Mouse (Mus musculus) heart, embryonic 13.5 days (tissue): ENCODE results near the gene Polr1a. TPM values are rescaled to one million over a fixed set of nuclear protein-coding genes. Genes with fewer than 3 reads are reported as not detected.

ENCODE experiments used
- ATAC-seq: fragments of 200-750 bp; cut with Nextera tagmentation; 2 replicates; pipeline ENCODE4 v1.8.0; 2017; ENCODE audit warnings: moderate TSS enrichment; ENCODE audit not compliant: insufficient number of reproducible peaks, low FRiP score, low TSS enrichment; ENCODE audit errors: extremely low read depth
- H3K27ac ChIP-seq: fragments of 300-500 bp; sonication (generic); replicated peaks from 2 replicates; pipeline ENCODE4 v1.5.1; 2015; ENCODE audit warnings: moderate library complexity, mild to moderate bottlenecking, inconsistent platforms
- H3K27me3 ChIP-seq: fragments of 300-500 bp; sonication (generic); replicated peaks from 2 replicates; pipeline ENCODE4 v1.6.1; 2015; ENCODE audit warnings: mild to moderate bottlenecking, inconsistent platforms
- H3K36me3 ChIP-seq: fragments of 300-500 bp; sonication (generic); 2 replicates; pipeline ENCODE4 v1.6.1; 2015; ENCODE audit warnings: mild to moderate bottlenecking, inconsistent platforms
- H3K4me1 ChIP-seq: fragments of 300-500 bp; sonication (generic); 2 replicates; pipeline ENCODE4 v1.6.1; 2015; ENCODE audit warnings: inconsistent platforms
- H3K4me2 ChIP-seq: fragments of 300-500 bp; sonication (generic); 2 replicates; pipeline ENCODE4 v1.6.1; 2015; ENCODE audit warnings: inconsistent platforms, mild to moderate bottlenecking, moderate library complexity
- H3K4me3 ChIP-seq: fragments of 300-500 bp; sonication (generic); 2 replicates; pipeline ENCODE4 v1.5.1; 2015; ENCODE audit warnings: moderate library complexity, mild to moderate bottlenecking, inconsistent platforms
- H3K9ac ChIP-seq: fragments of 300-500 bp; sonication (generic); 2 replicates; pipeline ENCODE4 v1.6.1; 2015; ENCODE audit warnings: inconsistent platforms, mild to moderate bottlenecking, moderate library complexity
- H3K9me3 ChIP-seq: fragments of 300-500 bp; sonication (generic); 2 replicates; pipeline ENCODE4 v1.6.1; 2016; ENCODE audit warnings: inconsistent platforms
- WGBS: fragments of 180-500 bp; shearing (Covaris S2); methylation state at CpG from one replicate; pipeline ENCODE4 v1.1.7; 2015; ENCODE audit warnings: mixed read lengths; 5-methylcytosine and 5-hydroxymethylcytosine counted together
- polyA plus RNA-seq: library from polyadenylated mRNA; unstranded; fragments of >200 nt; fragmentation: Nextera tagmentation; extraction: Ambion mirVana; gene quantifications from 2 replicates; pipeline ENCODE4 v1.2.1, GENCODE M21; 2015

Gene Polr1a
- polyA plus RNA-seq, 1 experiment from 2014 or later: 23.1 TPM

DNA sequence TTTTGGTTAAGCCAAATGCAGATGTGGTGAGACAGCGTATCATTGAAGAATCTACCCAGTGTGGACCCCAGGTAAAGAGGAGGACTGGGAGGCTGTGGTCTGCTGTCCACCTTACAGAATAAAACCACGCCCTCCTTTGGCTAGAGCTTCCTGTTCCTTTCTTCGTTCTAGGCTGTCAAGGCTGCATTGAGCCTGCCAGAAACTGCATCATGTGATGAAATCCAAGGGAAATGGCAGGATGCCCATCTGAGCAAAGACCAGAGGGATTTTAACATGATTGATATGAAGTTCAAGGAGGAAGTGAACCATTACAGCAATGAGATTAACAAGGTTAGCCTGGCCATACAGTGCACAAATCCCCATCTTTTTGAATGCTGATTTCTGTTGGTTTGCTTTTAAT, 41.7 kb downstream of the Polr1a start:
- Histone ChIP-seq H3K4me2 (no peak overlapping the region), H3K9me3 (no peaks in the 10 kb centered on the region), H3K36me3 (peaks cover 88% of the 10 kb centered on the region), H3K9ac (no peak overlapping the region), H3K27me3 (no peaks in the 10 kb centered on the region), H3K27ac (no peak overlapping the region), H3K4me1 (peaks cover 10% of the 10 kb centered on the region; the same call in 1 of the 2 replicates), H3K4me3 (no peak overlapping the region)
- WGBS: 79% methylated on average over 3 of the region's 3 CpGs
- ATAC-seq: no peak

GRCm38 (mm10) chr6:71951192-71951591, 42.3 kb downstream of the Polr1a start:
- 84% methylated on average over 5 of the region's 5 CpGs for WGBS
- H3K9ac ChIP-seq: no peak overlapping the region
- no peak overlapping the region for H3K4me3 ChIP-seq
- ATAC-seq: no peak
- H3K36me3 ChIP-seq: peaks cover 83% of the 10 kb centered on the region
- no peak overlapping the region for H3K4me2 ChIP-seq
- H3K4me1 ChIP-seq: peaks cover 10% of the 10 kb centered on the region; the same call in 1 of the 2 replicates
- H3K27ac ChIP-seq: no peak overlapping the region
- no peaks in the 10 kb centered on the region for H3K9me3 ChIP-seq
- no peaks in the 10 kb centered on the region for H3K27me3 ChIP-seq

DNA sequence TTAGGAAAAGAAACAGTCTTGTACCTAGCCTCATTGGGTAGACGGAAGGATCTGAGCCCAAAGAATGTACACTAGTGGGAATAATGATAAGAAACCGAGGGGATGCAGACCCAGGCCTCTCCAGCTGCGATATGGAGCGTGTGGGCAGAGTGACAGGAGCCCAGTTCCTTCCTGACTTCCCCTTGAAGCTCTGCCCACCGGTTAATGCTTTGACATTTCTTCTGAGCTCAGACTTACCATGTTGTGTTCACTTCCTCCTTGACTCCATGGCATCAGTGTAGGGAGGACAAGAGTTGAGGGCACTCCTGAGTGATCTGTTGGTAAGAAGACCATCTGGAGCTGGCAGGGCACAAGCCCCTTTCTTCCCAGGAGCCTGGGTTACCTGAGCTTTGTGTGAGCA, 53.3 kb downstream of the Polr1a start:
- H3K36me3 ChIP-seq: peaks cover 50% of the 10 kb centered on the region
- no peak overlapping the region for H3K27ac ChIP-seq
- no peaks in the 10 kb centered on the region for H3K27me3 ChIP-seq
- ATAC-seq: no peak
- H3K4me3 ChIP-seq: no peak overlapping the region
- 63% methylated on average over 5 of the region's 5 CpGs for WGBS
- no peak overlapping the region for H3K4me2 ChIP-seq
- no peaks in the 10 kb centered on the region; the same call in 1 of the 2 replicates for H3K4me1 ChIP-seq
- no peaks in the 10 kb centered on the region for H3K9me3 ChIP-seq
- H3K9ac ChIP-seq: no peak overlapping the region

- WGBS: 68% methylated on average over 6 of the region's 6 CpGs
- Histone ChIP-seq H3K4me3 (no peak overlapping the region), H3K9me3 (no peaks in the 10 kb centered on the region), H3K4me2 (no peak overlapping the region), H3K27ac (no peak overlapping the region), H3K9ac (no peak overlapping the region), H3K27me3 (no peaks in the 10 kb centered on the region), H3K36me3 (peaks cover 56% of the 10 kb centered on the region), H3K4me1 (no peaks in the 10 kb centered on the region; the same call in 1 of the 2 replicates)
- ATAC-seq: no peak
Observed at GRCm38 (mm10) chr6:71962706-71963105, 53.9 kb downstream of the Polr1a start.

GRCm38 (mm10) chr6:71963561-71963960, 54.7 kb downstream of the Polr1a start:
- H3K4me2 ChIP-seq: no peak overlapping the region
- H3K4me3 ChIP-seq: no peak overlapping the region
- H3K9me3 ChIP-seq: no peaks in the 10 kb centered on the region
- no peaks in the 10 kb centered on the region for H3K27me3 ChIP-seq
- H3K36me3 ChIP-seq: peaks cover 63% of the 10 kb centered on the region
- 95% methylated on average over 11 of the region's 11 CpGs for WGBS
- ATAC-seq: no peak
- H3K27ac ChIP-seq: no peak overlapping the region
- H3K9ac ChIP-seq: no peak overlapping the region
- H3K4me1 ChIP-seq: no peaks in the 10 kb centered on the region; the same call in 1 of the 2 replicates

- H3K9ac ChIP-seq: no peak overlapping the region
- peaks cover 13% of the 10 kb centered on the region for H3K4me1 ChIP-seq
- WGBS: 65% methylated on average over 5 of the region's 5 CpGs
- no peak overlapping the region for H3K4me3 ChIP-seq
- no peaks in the 10 kb centered on the region for H3K9me3 ChIP-seq
- H3K36me3 ChIP-seq: peaks cover 82% of the 10 kb centered on the region
- H3K27ac ChIP-seq: no peak overlapping the region
- ATAC-seq: no peak
- no peaks in the 10 kb centered on the region for H3K27me3 ChIP-seq
- no peak overlapping the region for H3K4me2 ChIP-seq
Observed at GRCm38 (mm10) chr6:71966683-71967303, 57.9 kb downstream of the Polr1a start.

GRCm38 (mm10) chr6:71967847-71968246, 59.0 kb downstream of the Polr1a start:
- H3K4me3 ChIP-seq: no peak overlapping the region
- H3K4me2 ChIP-seq: no peak overlapping the region
- WGBS: 86% methylated on average over 7 of the region's 7 CpGs
- H3K9ac ChIP-seq: no peak overlapping the region
- no peaks in the 10 kb centered on the region for H3K27me3 ChIP-seq
- H3K36me3 ChIP-seq: peaks cover 84% of the 10 kb centered on the region
- no peaks in the 10 kb centered on the region for H3K9me3 ChIP-seq
- peaks cover 13% of the 10 kb centered on the region for H3K4me1 ChIP-seq
- no peak overlapping the region for H3K27ac ChIP-seq
- ATAC-seq: no peak

GRCm38 (mm10) chr6:71969459-71969858, 60.6 kb downstream of the Polr1a start:
- H3K4me1 ChIP-seq: peaks cover 13% of the 10 kb centered on the region
- ATAC-seq: no peak
- H3K27me3 ChIP-seq: no peaks in the 10 kb centered on the region
- H3K9me3 ChIP-seq: no peaks in the 10 kb centered on the region
- no peak overlapping the region for H3K4me3 ChIP-seq
- 79% methylated on average over 7 of the region's 7 CpGs for WGBS
- peaks cover 97% of the 10 kb centered on the region for H3K36me3 ChIP-seq
- H3K9ac ChIP-seq: no peak overlapping the region
- no peak overlapping the region for H3K4me2 ChIP-seq
- no peak overlapping the region for H3K27ac ChIP-seq

GRCm38 (mm10) chr6:71970154-71970553, 61.3 kb downstream of the Polr1a start:
- Histone ChIP-seq H3K4me2 (no peak overlapping the region), H3K4me1 (peaks cover 13% of the 10 kb centered on the region), H3K27ac (peak overlapping the region; percentile 48; the same call in 1 of the 2 replicates), H3K4me3 (no peak overlapping the region), H3K27me3 (no peaks in the 10 kb centered on the region), H3K9ac (no peak overlapping the region), H3K9me3 (no peaks in the 10 kb centered on the region), H3K36me3 (peaks cover 98% of the 10 kb centered on the region)
- 78% methylated on average over 2 of the region's 2 CpGs for WGBS
- no peak for ATAC-seq

DNA sequence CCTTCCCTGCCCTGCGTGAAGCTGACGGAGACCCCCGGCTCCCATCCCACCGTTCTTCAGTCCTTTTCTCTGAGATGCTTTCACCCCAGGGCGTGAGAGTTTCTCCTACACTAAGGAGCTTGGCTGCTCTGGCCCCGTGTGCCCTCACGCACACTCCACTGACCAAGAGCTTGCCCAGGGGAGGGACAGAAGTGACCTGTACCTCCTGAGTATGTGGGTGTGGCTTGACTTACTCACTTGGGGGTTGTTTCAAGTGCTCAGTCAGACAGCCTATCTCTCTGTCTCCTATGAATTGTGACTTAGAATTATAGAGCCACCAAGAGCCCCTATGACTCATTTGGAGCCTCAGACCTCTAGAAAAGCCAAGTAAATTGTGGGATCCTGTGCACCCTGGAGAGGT, 67.7 kb downstream of the Polr1a start:
- H3K4me3 ChIP-seq: no peak overlapping the region
- ATAC-seq: no peak
- no peaks in the 10 kb centered on the region for H3K27me3 ChIP-seq
- WGBS: 83% methylated on average over 7 of the region's 7 CpGs
- H3K9ac ChIP-seq: no peak overlapping the region
- no peak overlapping the region for H3K4me2 ChIP-seq
- H3K27ac ChIP-seq: no peak overlapping the region
- H3K9me3 ChIP-seq: no peaks in the 10 kb centered on the region
- H3K4me1 ChIP-seq: peaks cover 38% of the 10 kb centered on the region
- peaks cover 91% of the 10 kb centered on the region for H3K36me3 ChIP-seq

GRCm38 (mm10) chr6:71980165-71980564, 71.3 kb downstream of the Polr1a start:
- ATAC-seq: no peak
- Histone ChIP-seq H3K27ac (peak overlapping the region; percentile 89), H3K4me2 (0 out of 2 replicates have a peak overlapping the region, but pooled peaks have one; percentile 11), H3K36me3 (peaks cover 60% of the 10 kb centered on the region), H3K9ac (peak overlapping the region; percentile 50; the same call in 1 of the 2 replicates), H3K4me1 (peaks cover 45% of the 10 kb centered on the region), H3K27me3 (no peaks in the 10 kb centered on the region), H3K9me3 (no peaks in the 10 kb centered on the region), H3K4me3 (no peak overlapping the region)
- WGBS: 41% methylated on average over 8 of the region's 8 CpGs

DNA sequence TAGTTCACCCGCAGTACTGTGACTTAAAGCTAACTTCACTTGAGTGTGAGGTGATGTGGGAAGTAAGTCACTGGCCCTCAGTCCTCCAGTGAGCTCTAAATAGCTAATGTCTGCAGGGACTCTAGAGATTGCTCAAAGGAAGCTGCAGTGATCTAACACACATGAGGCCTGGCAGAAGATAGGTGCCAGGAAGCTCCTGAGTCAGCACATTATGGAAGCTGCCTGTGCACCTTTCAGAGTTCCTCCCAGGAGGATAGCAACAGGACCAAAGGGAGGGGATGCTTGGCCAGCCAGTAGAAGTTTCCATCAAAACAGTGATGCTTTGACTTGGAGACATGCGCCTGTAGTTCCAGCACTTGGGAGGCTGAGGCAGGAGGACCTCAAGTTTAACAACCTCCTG, 71.7 kb downstream of the Polr1a start:
- H3K4me1 ChIP-seq: peaks cover 45% of the 10 kb centered on the region
- ATAC-seq: no peak

More for the DNA sequence above, 71.7 kb downstream of the Polr1a start:
- Histone ChIP-seq H3K4me3 (no peak overlapping the region), H3K36me3 (peaks cover 56% of the 10 kb centered on the region), H3K9ac (no peak overlapping the region), H3K27ac (peak overlapping the region; percentile 89), H3K4me2 (0 out of 2 replicates have a peak overlapping the region, but pooled peaks have one; percentile 11), H3K9me3 (no peaks in the 10 kb centered on the region), H3K27me3 (no peaks in the 10 kb centered on the region)
- WGBS: 63% methylated on average over 2 of the region's 2 CpGs
